ENCODE assay signal across 12 mouse cellular contexts in the genomic region with DNA sequence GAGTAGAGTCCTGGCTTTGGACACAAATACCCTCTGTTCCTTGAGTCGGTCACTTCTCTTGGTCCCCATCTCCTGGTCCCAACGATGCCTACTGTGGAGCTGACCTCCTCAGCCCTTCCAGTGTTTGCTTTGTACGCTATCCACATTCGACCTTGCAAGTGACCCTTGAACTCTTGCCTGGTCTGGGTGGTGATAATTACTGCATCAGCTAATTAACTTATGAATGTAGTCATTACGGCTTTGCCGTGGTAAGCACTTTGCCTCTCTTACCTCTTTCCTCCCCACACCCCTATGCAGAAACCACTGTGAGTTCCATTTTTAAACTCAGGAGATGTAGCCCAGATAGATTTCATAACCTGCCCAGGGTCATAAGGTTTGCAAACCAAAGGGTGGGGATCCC. TPM values are rescaled to one million over a fixed set of nuclear protein-coding genes. Genes with fewer than 3 reads are reported as not detected.
DNase-seq lines count a peak whose midpoint lies in the region; ATAC-seq and TF ChIP-seq lines count a peak whose summit lies in the region.
"Had no signal": no experiment of that assay in that cellular context is flagged by ENCODE, and none has a peak within 500 bp of the region (broad histone marks: within the 10 kb centered on the region; RNA-seq: fewer than 3 reads in every experiment).

No protein-coding gene starts in this region.

- H3K27me3 ChIP-seq in hindbrain, postnatal 0 days (ENCODE audit: insufficient read depth, low read length): 0 out of 2 replicates have a peak, but pooled peaks cover 6% of the 10 kb centered on the region
- H3K27me3 ChIP-seq in hindbrain, embryonic 12.5 days: peaks cover 42% of the 10 kb centered on the region
- H3K27me3 ChIP-seq in megakaryocyte, embryonic 14.5 days (replicated peaks): peaks cover 17% of the 10 kb centered on the region
- no peaks in the 10 kb centered on the region for H3K27me3 ChIP-seq in liver, postnatal 0 days (ENCODE audit: insufficient read depth, low read length)
- peaks cover 8% of the 10 kb centered on the region; the same call in 1 of the 2 replicates for H3K27me3 ChIP-seq in forebrain, postnatal 0 days (ENCODE audit: insufficient read depth, low read length)

- no peak for TF ChIP-seq CTCF in hindbrain, postnatal 0 days (IDR thresholded peaks at IDR 0.05; ENCODE audit: low read depth)
- TF ChIP-seq CTCF in liver, postnatal 0 days (IDR thresholded peaks at IDR 0.05; ENCODE audit: low read depth): no peak
- TF ChIP-seq CTCF in forebrain, postnatal 0 days (IDR thresholded peaks at IDR 0.05; ENCODE audit: low read depth): no peak

- DNase-seq in hindbrain, postnatal 0 days (ENCODE audit: low spot score): no peak
- DNase-seq in induced T-regulatory cell, adult 2 months (ENCODE audit: low read depth): peak; percentile 57
- no peak for DNase-seq in liver, postnatal 0 days
- DNase-seq in forebrain, postnatal 0 days: no peak
- no peak for DNase-seq in urinary bladder, adult 2 months (ENCODE audit: low spot score)
- DNase-seq: lung, adult 2 months; right cerebral cortex, postnatal 14 days had no signal

- no peak for TF ChIP-seq EP300 in liver, postnatal 0 days (IDR thresholded peaks at IDR 0.05; ENCODE audit: low read depth)

- no peak overlapping the region for H3K4me3 ChIP-seq in hindbrain, postnatal 0 days (ENCODE audit: low read length)
- H3K4me3 ChIP-seq in hindbrain, embryonic 12.5 days: no peak overlapping the region
- H3K4me3 ChIP-seq in megakaryocyte, embryonic 14.5 days (replicated peaks): peak overlapping the region; percentile 96
- H3K4me3 ChIP-seq in liver, postnatal 0 days (ENCODE audit: low read depth, low read length): 0 out of 2 replicates have a peak overlapping the region, but pooled peaks have one; percentile 65
- no peak overlapping the region for H3K4me3 ChIP-seq in forebrain, postnatal 0 days (ENCODE audit: low read depth, low read length)
- H3K4me3 ChIP-seq: midbrain, embryonic 12.5 days had no signal

- H3K9ac ChIP-seq in hindbrain, postnatal 0 days (replicated peaks; ENCODE audit: low read length): no peak overlapping the region
- H3K9ac ChIP-seq in hindbrain, embryonic 12.5 days: no peak overlapping the region
- H3K9ac ChIP-seq in liver, postnatal 0 days (replicated peaks): no peak overlapping the region
- no peak overlapping the region for H3K9ac ChIP-seq in forebrain, postnatal 0 days
- H3K9ac ChIP-seq: hindbrain, embryonic 14.5 days; midbrain, embryonic 12.5 days had no signal

- H3K4me1 ChIP-seq in hindbrain, postnatal 0 days (ENCODE audit: insufficient read depth, low read length): no peaks in the 10 kb centered on the region
- H3K4me1 ChIP-seq in hindbrain, embryonic 12.5 days: peaks cover 17% of the 10 kb centered on the region
- peaks cover 72% of the 10 kb centered on the region for H3K4me1 ChIP-seq in megakaryocyte, embryonic 14.5 days
- H3K4me1 ChIP-seq in liver, postnatal 0 days (ENCODE audit: insufficient read depth): peaks cover 19% of the 10 kb centered on the region
- 0 out of 2 replicates have a peak, but pooled peaks cover 6% of the 10 kb centered on the region for H3K4me1 ChIP-seq in forebrain, postnatal 0 days (ENCODE audit: insufficient read depth)

- WGBS in hindbrain, postnatal 0 days: 71% methylated on average over 6 of the region's 6 CpGs
- WGBS in hindbrain, embryonic 12.5 days: 76% methylated on average over 6 of the region's 6 CpGs
- WGBS in liver, postnatal 0 days (ENCODE audit: insufficient replicate concordance): 58% methylated on average over 6 of the region's 6 CpGs
- WGBS in forebrain, postnatal 0 days: 77% methylated on average over 6 of the region's 6 CpGs

- H3K36me3 ChIP-seq in hindbrain, postnatal 0 days (ENCODE audit: insufficient read depth, low read length): no peaks in the 10 kb centered on the region
- H3K36me3 ChIP-seq in hindbrain, embryonic 12.5 days: no peaks in the 10 kb centered on the region
- peaks cover 9% of the 10 kb centered on the region for H3K36me3 ChIP-seq in megakaryocyte, embryonic 14.5 days (replicated peaks; ENCODE audit: low read length)
- H3K36me3 ChIP-seq in liver, postnatal 0 days (replicated peaks; ENCODE audit: insufficient read depth, low read length): no peaks in the 10 kb centered on the region
- H3K36me3 ChIP-seq in forebrain, postnatal 0 days (ENCODE audit: insufficient read depth): no peaks in the 10 kb centered on the region
- H3K36me3 ChIP-seq: midbrain, embryonic 12.5 days had no signal

- no peak overlapping the region for H3K27ac ChIP-seq in hindbrain, postnatal 0 days
- no peak overlapping the region for H3K27ac ChIP-seq in hindbrain, embryonic 12.5 days
- peak overlapping the region; percentile 94; the same call in 1 of the 2 replicates for H3K27ac ChIP-seq in liver, postnatal 0 days (ENCODE audit: low read depth)
- no peak overlapping the region for H3K27ac ChIP-seq in forebrain, postnatal 0 days (ENCODE audit: low read depth, low read length)
- H3K27ac ChIP-seq: hindbrain, embryonic 14.5 days; midbrain, embryonic 12.5 days had no signal

- peak overlapping the region; percentile 83 for H3K4me2 ChIP-seq in hindbrain, postnatal 0 days (ENCODE audit: low read depth, low read length)
- H3K4me2 ChIP-seq in hindbrain, embryonic 12.5 days (replicated peaks): no peak overlapping the region
- H3K4me2 ChIP-seq in liver, postnatal 0 days (ENCODE audit: low read depth, low read length): peak overlapping the region; percentile 93
- no peak overlapping the region for H3K4me2 ChIP-seq in forebrain, postnatal 0 days (ENCODE audit: low read depth)

- ATAC-seq in hindbrain, postnatal 0 days: no peak
- ATAC-seq in hindbrain, embryonic 12.5 days (ENCODE audit: low FRiP score): no peak
- ATAC-seq in megakaryocyte, adult 5-6 weeks (ENCODE audit: poor library complexity, severe bottlenecking): no peak
- no peak for ATAC-seq in liver, postnatal 0 days
- no peak for ATAC-seq in forebrain, postnatal 0 days

- no peaks in the 10 kb centered on the region for H3K9me3 ChIP-seq in hindbrain, postnatal 0 days (ENCODE audit: low read length)
- no peaks in the 10 kb centered on the region for H3K9me3 ChIP-seq in hindbrain, embryonic 12.5 days (replicated peaks)
- H3K9me3 ChIP-seq in megakaryocyte, embryonic 14.5 days: no peaks in the 10 kb centered on the region
- H3K9me3 ChIP-seq in liver, postnatal 0 days (ENCODE audit: low read length): no peaks in the 10 kb centered on the region
- H3K9me3 ChIP-seq in forebrain, postnatal 0 days (ENCODE audit: low read length): no peaks in the 10 kb centered on the region
- H3K9me3 ChIP-seq: midbrain, embryonic 12.5 days had no signal

RNA-seq across cellular contexts. Expression of a gene that starts 1.8 kb away (rescaled TPM):
- 15.7 and 22.9 TPM in 2 replicates for total RNA-seq in hindbrain, postnatal 0 days (2014; rRNA removed)
- polyA plus RNA-seq in hindbrain, postnatal 0 days (2015; fragmentation: Nextera tagmentation; extraction: Ambion mirVana): 15.3 and 15.7 TPM in 2 replicates
- 7.4 and 8.0 TPM in 2 replicates for polyA plus RNA-seq in hindbrain, embryonic 12.5 days (2016; fragmentation: Nextera tagmentation; extraction: Ambion mirVana)
- polyA plus RNA-seq in megakaryocyte, embryonic 14.5 days (2012; ENCODE audit: insufficient read depth, low replicate concordance): 1.5 TPM in 1 of 2 replicates, not detected in the other
- total RNA-seq in megakaryocyte, adult 5-6 weeks (2015): 15.3 and 17.3 TPM in 2 replicates
- 22.8 and 26.9 TPM in 2 replicates for total RNA-seq in megakaryocyte, adult 5-6 weeks (2017)
- 13.8 and 15.2 TPM in 2 replicates for polyA plus RNA-seq in liver, postnatal 0 days (2015; fragmentation: Nextera tagmentation; extraction: Ambion mirVana)
- 6.1 and 8.4 TPM in 2 replicates for total RNA-seq in forebrain, postnatal 0 days (2014; rRNA removed)
- 4.6 and 8.0 TPM in 2 replicates for polyA plus RNA-seq in forebrain, postnatal 0 days (2015; fragmentation: Nextera tagmentation; extraction: Ambion mirVana)
- polyA plus RNA-seq in urinary bladder, adult 2 months (2012; rRNA removed): 3.9 and 4.9 TPM in 2 replicates

Comparison
In these comparisons a context has a peak if more than half of its experiments do, and no peak if none do; other contexts are left out.
1. H3K4me2 ChIP-seq: peak in hindbrain, postnatal 0 days (single experiment) and liver, postnatal 0 days (single experiment); none in hindbrain, embryonic 12.5 days (single experiment) and forebrain, postnatal 0 days (single experiment).
2. H3K4me3 ChIP-seq: peak in megakaryocyte, embryonic 14.5 days (single experiment) and liver, postnatal 0 days (single experiment); none in hindbrain, postnatal 0 days (single experiment), hindbrain, embryonic 12.5 days (single experiment) and forebrain, postnatal 0 days (single experiment).